Mouse (Mus musculus) small intestine, adult 2 months (tissue): Measurements from ENCODE around the gene Efna4. TPM values are rescaled to one million over a fixed set of nuclear protein-coding genes. Genes with fewer than 3 reads are reported as not detected.
A peak's percentile ranks its signal among the peaks of the same experiment; 100 is the strongest.

Experiments
- H3K27ac ChIP-seq: fragments of 200-500 bp; 2 replicates; pipeline ENCODE4 v1.5.1; 2012; ENCODE audit warnings: low read depth, low read length, control low read depth, inconsistent platforms; ENCODE audit not compliant: insufficient read depth
- H3K27me3 ChIP-seq: fragments of 200-500 bp; 2 replicates; pipeline ENCODE4 v1.6.1; 2012; ENCODE audit warnings: mild to moderate bottlenecking, moderate library complexity, low read length, inconsistent platforms; ENCODE audit not compliant: control insufficient read depth, insufficient read depth
- H3K36me3 ChIP-seq: fragments of 200-500 bp; 2 replicates; pipeline ENCODE4 v1.6.1; 2012; ENCODE audit warnings: mild to moderate bottlenecking, low read length, control low read depth, inconsistent platforms; ENCODE audit not compliant: control insufficient read depth, insufficient read depth
- H3K4me1 ChIP-seq: fragments of 200-500 bp; 2 replicates; pipeline ENCODE4 v1.6.1; 2012; ENCODE audit warnings: low read length, inconsistent platforms, mixed read lengths; ENCODE audit not compliant: control insufficient read depth, insufficient read depth, insufficient read length
- H3K4me3 ChIP-seq: fragments of 200-500 bp; 2 replicates; pipeline ENCODE4 v1.5.1; 2012; ENCODE audit warnings: low read depth, mild to moderate bottlenecking, control low read depth, inconsistent platforms, low read length, moderate library complexity
- CTCF ChIP-seq: fragments of 200-500 bp; IDR thresholded peaks from 2 replicates; pipeline ENCODE4 v1.5.1; 2012; ENCODE audit warnings: low read depth, mild to moderate bottlenecking, control low read depth, inconsistent platforms, low read length, moderate library complexity, mixed read lengths; ENCODE audit not compliant: insufficient replicate concordance, insufficient read length; ENCODE audit errors: extremely low read depth
- POLR2A ChIP-seq: fragments of 200-500 bp; IDR thresholded peaks from 2 replicates; pipeline ENCODE4 v1.6.1; 2012; ENCODE audit warnings: low read depth, mild to moderate bottlenecking, control low read depth, inconsistent platforms, low read length, moderate library complexity
- WGBS: fragments of 180-500 bp; shearing (Covaris S2); methylation state at CpG from one replicate; pipeline ENCODE4 v1.1.7; 2018; 5-methylcytosine and 5-hydroxymethylcytosine counted together
- polyA plus RNA-seq: library from polyadenylated mRNA; depleted of rRNA; stranded (reverse); fragments of >200 nt; gene quantifications from 2 replicates; pipeline ENCODE4 v1.2.3, GENCODE M21; 2012

Efna4 gene
- polyA plus RNA-seq, 1 experiment, result 20.0 TPM

DNA sequence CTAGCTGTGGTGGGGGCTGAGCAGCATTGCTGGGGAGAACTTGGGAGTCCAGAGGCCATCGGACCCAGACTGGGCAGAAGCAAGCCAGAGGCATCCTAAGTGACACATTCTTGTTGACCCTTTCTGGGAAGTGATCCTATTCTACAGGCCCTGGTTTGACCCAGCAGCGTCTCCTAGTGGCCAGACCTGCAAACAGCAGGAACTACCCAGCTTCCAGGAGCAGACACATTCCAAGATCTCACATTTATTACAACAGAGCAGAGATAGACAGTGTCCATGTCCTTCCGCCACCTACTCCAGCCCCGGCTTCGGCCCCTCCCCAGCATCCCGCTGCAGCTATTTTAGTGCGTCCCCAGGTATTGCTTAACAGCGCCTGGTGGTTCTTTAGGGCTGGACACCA is 1.6 kb upstream of the Efna4 start:
- whole genome bisulfite sequencing, result 13% methylated on average over 8 of the region's 8 CpGs
- no peak overlapping the region for H3K4me3 ChIP-seq
- peaks cover 4% of the 10 kb centered on the region; the same call in 1 of the 2 replicates for H3K36me3 ChIP-seq
- peak overlapping the region; percentile 42; the same call in 1 of the 2 replicates for H3K27ac ChIP-seq
- H3K4me1 ChIP-seq, result peaks cover 11% of the 10 kb centered on the region
- no peaks in the 10 kb centered on the region for H3K27me3 ChIP-seq
- no peak for TF ChIP-seq POLR2A
- peak; percentile 97; the same call in 1 of the 2 replicates for TF ChIP-seq CTCF

DNA sequence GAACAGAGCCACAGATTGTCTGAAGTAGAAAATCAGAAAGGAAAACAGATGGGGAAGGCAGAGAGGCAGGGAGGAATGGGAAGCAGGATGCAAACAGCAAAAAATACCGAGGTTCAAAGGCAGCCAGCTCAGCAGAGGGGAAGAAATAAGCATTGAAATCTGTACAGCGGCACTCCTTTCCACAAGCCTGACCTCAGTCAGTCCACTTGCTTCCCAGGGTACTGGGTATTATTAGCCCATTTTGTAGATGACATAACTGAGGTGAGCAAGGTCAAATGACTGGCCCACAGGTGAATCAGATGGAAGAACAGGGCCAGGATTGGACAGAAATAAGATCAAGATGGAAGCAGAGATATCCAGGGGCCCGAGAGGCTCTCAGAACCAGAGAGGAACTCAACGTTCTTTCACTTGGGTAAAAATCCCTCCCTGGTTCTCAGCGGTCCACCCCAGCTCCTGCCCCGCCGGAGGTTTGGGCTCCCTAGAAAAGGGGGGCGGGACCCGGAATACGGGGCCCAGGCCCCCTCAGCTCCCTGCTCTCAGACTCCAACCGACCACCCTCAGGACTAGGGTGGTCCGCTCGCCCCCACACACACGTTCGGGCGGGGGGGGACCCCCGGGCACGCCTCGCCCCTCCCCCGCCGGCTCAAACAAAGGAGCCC is 637 bp downstream of the Efna4 start:
- Histone ChIP-seq H3K27me3 (no peaks in the 10 kb centered on the region), H3K4me1 (peaks cover 19% of the 10 kb centered on the region), H3K4me3 (peak overlapping the region; percentile 87), H3K36me3 (peaks cover 5% of the 10 kb centered on the region; the same call in 1 of the 2 replicates), H3K27ac (no peak overlapping the region)
- under 1% methylated on average over 21 of the region's 21 CpGs for WGBS
- TF ChIP-seq POLR2A, result no peak
- TF ChIP-seq CTCF, result no peak

- Histone ChIP-seq H3K36me3 (peaks cover 5% of the 10 kb centered on the region; the same call in 1 of the 2 replicates), H3K4me3 (peak overlapping the region; percentile 87), H3K27me3 (no peaks in the 10 kb centered on the region), H3K4me1 (peaks cover 24% of the 10 kb centered on the region), H3K27ac (no peak overlapping the region)
- no peak for TF ChIP-seq CTCF
- TF ChIP-seq POLR2A, result no peak
- 20% methylated on average over 6 of the region's 6 CpGs for WGBS
Measured at GRCm38 (mm10) chr3:89336529-89336928, 1.3 kb downstream of the Efna4 start.

GRCm38 (mm10) chr3:89333053-89333452 is 4.8 kb downstream of the Efna4 start:
- H3K27ac ChIP-seq, result no peak overlapping the region
- WGBS, result 32% methylated on average over 11 of the region's 11 CpGs
- H3K4me1 ChIP-seq, result peaks cover 28% of the 10 kb centered on the region
- H3K4me3 ChIP-seq, result no peak overlapping the region
- no peak for TF ChIP-seq CTCF
- TF ChIP-seq POLR2A, result no peak
- no peaks in the 10 kb centered on the region for H3K27me3 ChIP-seq
- H3K36me3 ChIP-seq, result peaks cover 5% of the 10 kb centered on the region; the same call in 1 of the 2 replicates

GRCm38 (mm10) chr3:89332476-89332875 is 5.4 kb downstream of the Efna4 start:
- H3K4me3 ChIP-seq, result peak overlapping the region; percentile 13; the same call in 1 of the 2 replicates
- H3K27ac ChIP-seq, result peak overlapping the region; percentile 86
- peaks cover 31% of the 10 kb centered on the region for H3K4me1 ChIP-seq
- TF ChIP-seq CTCF, result no peak
- TF ChIP-seq POLR2A, result no peak
- whole genome bisulfite sequencing, result 28% methylated on average over 12 of the region's 12 CpGs
- H3K27me3 ChIP-seq, result no peaks in the 10 kb centered on the region
- H3K36me3 ChIP-seq, result peaks cover 5% of the 10 kb centered on the region; the same call in 1 of the 2 replicates

DNA sequence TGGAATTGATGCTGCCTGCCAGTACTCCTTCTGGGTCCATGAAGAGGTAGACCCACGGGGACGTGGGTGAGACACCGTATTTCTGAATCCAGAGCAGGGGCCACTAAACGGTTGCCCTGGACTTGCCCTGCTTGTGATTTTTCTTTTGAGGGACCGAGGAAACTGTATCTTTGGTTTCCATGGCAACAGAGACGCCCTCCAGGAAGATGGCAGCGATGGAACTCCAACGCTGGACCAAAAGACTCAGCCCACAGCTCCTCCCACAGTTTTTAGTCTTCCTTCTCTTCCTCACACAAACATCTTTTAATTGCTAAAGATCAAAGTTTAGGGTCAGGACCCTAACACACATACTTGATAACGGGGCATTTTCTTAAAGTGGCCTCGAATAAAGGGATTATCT is 5.8 kb downstream of the Efna4 start:
- Histone ChIP-seq H3K27ac (peak overlapping the region; percentile 86), H3K4me1 (peaks cover 33% of the 10 kb centered on the region), H3K27me3 (no peaks in the 10 kb centered on the region), H3K4me3 (no peak overlapping the region), H3K36me3 (peaks cover 5% of the 10 kb centered on the region; the same call in 1 of the 2 replicates)
- WGBS, result 25% methylated on average over 10 of the region's 10 CpGs
- TF ChIP-seq POLR2A (no peak), CTCF (no peak)

GRCm38 (mm10) chr3:89331561-89331960 is 6.3 kb downstream of the Efna4 start:
- peaks cover 5% of the 10 kb centered on the region; the same call in 1 of the 2 replicates for H3K36me3 ChIP-seq
- TF ChIP-seq POLR2A (no peak), CTCF (no peak)
- peak overlapping the region; percentile 86 for H3K27ac ChIP-seq

More at GRCm38 (mm10) chr3:89331561-89331960, 6.3 kb downstream of the Efna4 start:
- Histone ChIP-seq H3K27me3 (no peaks in the 10 kb centered on the region), H3K4me1 (peaks cover 33% of the 10 kb centered on the region), H3K4me3 (no peak overlapping the region)
- WGBS, result 24% methylated on average over 13 of the region's 13 CpGs
